Mouse (Mus musculus): ENCODE data around the gene Hoxa3. TPM values are rescaled to one million over a fixed set of nuclear protein-coding genes. Genes with fewer than 3 reads are reported as not detected.

The Hoxa3 gene
- polyA plus RNA-seq, 1 experiment from 2014 or later: 13.7 TPM

DNA sequence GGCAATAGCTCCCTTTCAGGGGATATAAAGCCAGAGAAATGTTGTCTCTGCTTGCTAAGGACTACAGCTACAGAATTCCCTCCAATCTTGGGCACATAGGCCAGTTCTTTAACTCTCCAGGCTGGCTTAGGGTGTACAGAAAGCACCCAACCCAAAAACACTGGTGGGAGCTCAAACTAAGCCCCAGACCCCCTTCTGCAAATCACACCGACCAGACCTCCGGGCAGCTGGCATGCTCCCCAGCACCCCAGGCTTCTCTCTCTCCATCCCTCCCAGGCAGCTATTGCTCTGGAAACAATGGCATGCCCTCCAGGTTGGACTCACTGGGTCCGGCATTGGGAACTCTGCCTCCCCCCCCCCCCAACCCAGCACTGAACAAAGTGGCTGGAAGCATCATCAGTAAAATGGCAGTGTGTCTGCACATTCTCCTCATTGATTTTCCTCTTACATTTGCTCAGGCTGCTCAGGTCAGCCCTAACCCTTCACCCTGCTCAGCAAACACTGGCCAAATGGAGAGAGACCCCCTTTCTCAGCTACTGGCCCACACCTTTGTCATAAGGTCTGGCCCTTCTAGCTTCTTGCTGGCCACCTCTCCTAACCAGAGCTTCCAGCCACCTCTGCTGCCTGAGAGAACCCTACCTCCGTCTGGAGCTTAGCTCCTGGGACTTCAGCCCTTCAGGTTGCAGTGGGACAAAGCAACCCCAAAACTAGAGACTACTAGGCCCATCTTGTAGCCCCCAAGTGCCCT, 34.0 kb downstream of the Hoxa3 start:
- peaks cover 96% of the 10 kb centered on the region for H3K27me3 ChIP-seq
- ATAC-seq (ENCODE audit: low FRiP score): no peak
- no peaks in the 10 kb centered on the region for H3K9me3 ChIP-seq (replicated peaks)
- H3K9ac ChIP-seq: peak overlapping the region; percentile 89
- H3K27ac ChIP-seq: peak overlapping the region; percentile 98
- 1% methylated on average over 4 of the region's 4 CpGs for WGBS
- peaks cover 6% of the 10 kb centered on the region; the same call in 1 of the 2 replicates for H3K4me1 ChIP-seq
- peak overlapping the region; percentile 55 for H3K4me3 ChIP-seq
- peak overlapping the region; percentile 88 for H3K4me2 ChIP-seq (replicated peaks)
- H3K36me3 ChIP-seq: no peaks in the 10 kb centered on the region

- no peaks in the 10 kb centered on the region for H3K9me3 ChIP-seq (replicated peaks)
- ATAC-seq (ENCODE audit: low FRiP score): no peak
- peak overlapping the region; percentile 89 for H3K9ac ChIP-seq
- 1% methylated on average over 9 of the region's 9 CpGs for WGBS
- H3K4me3 ChIP-seq: peak overlapping the region; percentile 55
- H3K4me2 ChIP-seq (replicated peaks): peak overlapping the region; percentile 88
- H3K4me1 ChIP-seq: peaks cover 4% of the 10 kb centered on the region; the same call in 1 of the 2 replicates
- H3K36me3 ChIP-seq: no peaks in the 10 kb centered on the region
- peak overlapping the region; percentile 98 for H3K27ac ChIP-seq
- peaks cover 95% of the 10 kb centered on the region for H3K27me3 ChIP-seq
These were observed 35.3 kb downstream of the Hoxa3 start for GRCm38 (mm10) chr6:52177806-52178205.

DNA sequence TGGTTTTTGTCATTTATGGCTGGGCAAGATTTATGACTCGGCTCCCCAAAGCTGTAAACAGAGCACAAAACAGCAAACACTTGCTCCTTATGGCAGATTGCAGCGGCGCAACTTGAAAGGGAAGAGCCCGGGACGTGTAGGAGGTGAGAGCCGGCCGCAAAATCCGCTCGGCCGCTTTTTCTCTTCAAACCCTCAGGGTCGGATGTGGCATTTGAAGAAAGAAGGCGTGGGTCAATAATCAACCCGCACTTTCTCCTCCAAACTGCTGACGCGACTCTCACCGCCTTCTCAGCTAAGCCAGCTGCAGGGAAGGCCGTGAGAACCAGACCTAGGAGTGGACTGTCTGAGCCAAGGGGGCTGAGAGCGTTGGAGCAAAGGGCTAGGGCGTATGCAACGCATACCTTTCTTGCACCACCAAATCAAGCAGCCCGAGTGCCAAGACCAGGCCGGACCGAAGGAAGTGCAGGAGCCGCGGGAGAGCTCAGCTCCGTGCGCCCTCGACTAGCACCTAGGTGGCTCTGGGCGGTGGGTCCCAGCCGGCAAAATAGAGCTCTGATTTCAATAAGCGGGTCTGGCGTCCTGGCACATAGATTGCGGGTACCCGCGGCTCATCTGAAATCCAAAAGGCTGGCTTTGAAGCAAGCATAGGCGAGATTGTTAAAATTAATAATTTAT, 35.9 kb downstream of the Hoxa3 start, which contains the start of gene 5730596B20Rik:
5730596B20Rik (plus strand) TSS at position 438 of the 675 bp plus-strand sequence.
- H3K4me1 ChIP-seq: peaks cover 7% of the 10 kb centered on the region; the same call in 1 of the 2 replicates
- under 1% methylated on average over 36 of the region's 36 CpGs for WGBS
- H3K36me3 ChIP-seq: no peaks in the 10 kb centered on the region
- ATAC-seq (ENCODE audit: low FRiP score): no peak
- peak within 1 kb of the TSS; percentile 89 for H3K9ac ChIP-seq
- H3K4me3 ChIP-seq: peak within 1 kb of the TSS; percentile 55
- peaks cover 95% of the 10 kb centered on the region for H3K27me3 ChIP-seq
- peak within 1 kb of the TSS; percentile 98 for H3K27ac ChIP-seq
- H3K4me2 ChIP-seq (replicated peaks): peak within 1 kb of the TSS; percentile 88
- H3K9me3 ChIP-seq (replicated peaks): no peaks in the 10 kb centered on the region

DNA sequence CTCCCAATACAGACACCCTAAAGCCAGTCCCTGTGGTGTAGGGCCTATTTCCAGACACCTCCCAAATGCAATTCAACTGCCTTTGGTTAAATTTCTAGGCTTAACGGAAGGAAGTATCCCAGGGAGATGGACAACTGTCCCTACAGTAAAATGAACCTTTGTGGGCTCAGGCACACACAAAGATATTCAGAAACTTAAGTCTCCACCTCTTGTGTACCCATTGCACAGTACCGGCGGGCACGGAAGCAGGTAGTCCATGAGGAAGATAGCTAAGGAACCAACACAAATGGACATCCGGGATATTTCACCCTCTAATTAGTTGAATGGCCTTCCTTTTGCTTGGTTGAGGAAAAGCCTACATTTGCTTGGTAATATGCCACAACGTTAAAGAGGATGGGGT, 36.7 kb downstream of the Hoxa3 start:
- Histone ChIP-seq H3K9me3 (replicated peaks) (no peaks in the 10 kb centered on the region), H3K4me1 (peaks cover 12% of the 10 kb centered on the region), H3K4me2 (replicated peaks) (peak overlapping the region; percentile 88), H3K9ac (peak overlapping the region; percentile 89), H3K27ac (peak overlapping the region; percentile 98), H3K4me3 (peak overlapping the region; percentile 55), H3K36me3 (no peaks in the 10 kb centered on the region), H3K27me3 (peaks cover 95% of the 10 kb centered on the region)
- 3% methylated on average over 6 of the region's 6 CpGs for WGBS
- 0 out of 2 replicates have a peak, but pooled peaks have one; percentile 0 for ATAC-seq (ENCODE audit: low FRiP score)

DNA sequence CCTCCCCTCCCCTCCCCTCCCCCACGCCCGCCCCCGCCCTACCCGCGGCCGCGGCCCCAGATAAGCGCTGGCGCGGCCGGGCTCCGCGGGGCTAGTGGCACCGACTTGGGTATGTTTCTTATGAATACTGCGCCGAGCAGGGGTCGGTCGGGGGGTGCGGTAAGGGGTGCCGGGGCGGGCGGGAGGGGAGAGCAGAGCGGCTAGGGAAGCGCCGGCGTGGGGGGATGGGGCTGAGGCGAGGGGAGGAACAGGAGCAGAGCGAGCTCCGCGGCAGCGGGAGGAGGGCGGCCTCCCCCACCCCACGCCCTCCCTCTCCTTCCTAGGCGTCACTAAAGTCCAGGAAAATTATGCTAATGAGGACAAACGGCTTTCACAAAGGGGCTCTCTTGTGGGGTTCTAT, 37.3 kb downstream of the Hoxa3 start:
- Histone ChIP-seq H3K4me1 (peaks cover 17% of the 10 kb centered on the region), H3K9me3 (replicated peaks) (no peaks in the 10 kb centered on the region), H3K4me2 (replicated peaks) (peak overlapping the region; percentile 88), H3K27ac (peak overlapping the region; percentile 98), H3K4me3 (peak overlapping the region; percentile 55), H3K9ac (peak overlapping the region; percentile 89), H3K36me3 (no peaks in the 10 kb centered on the region), H3K27me3 (peaks cover 95% of the 10 kb centered on the region)
- 4% methylated on average over 10 of the region's 35 CpGs for WGBS
- peak; percentile 47 for ATAC-seq (ENCODE audit: low FRiP score)

- H3K27ac ChIP-seq: peak overlapping the region; percentile 98
These were observed 38.0 kb downstream of the Hoxa3 start for GRCm38 (mm10) chr6:52174968-52175751.

GRCm38 (mm10) chr6:52173648-52174047, 39.5 kb downstream of the Hoxa3 start:
- H3K27ac ChIP-seq: peak overlapping the region; percentile 99
- 7% methylated on average over 4 of the region's 4 CpGs for WGBS
- H3K4me2 ChIP-seq (replicated peaks): peak overlapping the region; percentile 88
- peak overlapping the region; percentile 97 for H3K9ac ChIP-seq
- no peak for ATAC-seq (ENCODE audit: low FRiP score)
- no peaks in the 10 kb centered on the region for H3K9me3 ChIP-seq (replicated peaks)
- peaks cover 87% of the 10 kb centered on the region for H3K27me3 ChIP-seq
- peak overlapping the region; percentile 66 for H3K4me3 ChIP-seq
- no peaks in the 10 kb centered on the region for H3K36me3 ChIP-seq
- peaks cover 27% of the 10 kb centered on the region for H3K4me1 ChIP-seq

More at GRCm38 (mm10) chr6:52174968-52175751, 38.0 kb downstream of the Hoxa3 start:
- peak overlapping the region; percentile 55 for H3K4me3 ChIP-seq
- peak overlapping the region; percentile 89 for H3K9ac ChIP-seq
- H3K27me3 ChIP-seq: peaks cover 95% of the 10 kb centered on the region
- H3K36me3 ChIP-seq: no peaks in the 10 kb centered on the region
- H3K9me3 ChIP-seq (replicated peaks): no peaks in the 10 kb centered on the region
- peak; percentile 39 for ATAC-seq (ENCODE audit: low FRiP score)
- peaks cover 24% of the 10 kb centered on the region for H3K4me1 ChIP-seq
- under 1% methylated on average over 41 of the region's 41 CpGs for WGBS
- H3K4me2 ChIP-seq (replicated peaks): peak overlapping the region; percentile 88

DNA sequence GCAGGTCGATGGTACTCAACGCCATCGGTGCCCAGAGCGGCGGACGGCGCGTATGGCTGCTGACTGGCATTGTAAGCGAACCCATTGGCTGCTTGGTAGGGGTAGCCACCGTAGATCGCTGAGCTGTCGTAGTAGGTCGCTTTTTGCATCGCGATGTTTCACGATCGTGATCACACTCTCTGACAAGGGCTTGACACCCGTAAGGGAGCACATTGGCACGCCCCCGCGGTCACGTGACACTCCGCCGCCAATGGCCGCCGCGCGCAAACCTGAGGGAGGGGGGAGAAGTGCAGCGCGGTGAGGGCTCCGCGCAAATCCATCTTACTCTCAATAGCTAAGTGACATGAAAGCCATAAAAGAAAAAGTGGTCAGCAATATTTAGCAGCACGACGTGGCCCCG, 40.6 kb downstream of the Hoxa3 start:
- H3K4me3 ChIP-seq: peak overlapping the region; percentile 66
- peaks cover 27% of the 10 kb centered on the region for H3K4me1 ChIP-seq
- peaks cover 82% of the 10 kb centered on the region for H3K27me3 ChIP-seq
- no peaks in the 10 kb centered on the region for H3K36me3 ChIP-seq
- H3K27ac ChIP-seq: peak overlapping the region; percentile 99
- ATAC-seq (ENCODE audit: low FRiP score): peak; percentile 80
- WGBS: under 1% methylated on average over 35 of the region's 35 CpGs
- H3K4me2 ChIP-seq (replicated peaks): peak overlapping the region; percentile 88
- H3K9ac ChIP-seq: peak overlapping the region; percentile 97
- H3K9me3 ChIP-seq (replicated peaks): no peaks in the 10 kb centered on the region

- Histone ChIP-seq H3K9ac (peak overlapping the region; percentile 97), H3K9me3 (replicated peaks) (no peaks in the 10 kb centered on the region), H3K4me3 (peak overlapping the region; percentile 66), H3K4me2 (replicated peaks) (peak overlapping the region; percentile 88), H3K36me3 (no peaks in the 10 kb centered on the region), H3K4me1 (peaks cover 27% of the 10 kb centered on the region), H3K27me3 (peaks cover 81% of the 10 kb centered on the region), H3K27ac (peak overlapping the region; percentile 99)
- ATAC-seq (ENCODE audit: low FRiP score): peak; percentile 2; the same call in 1 of the 2 replicates
- WGBS: 6% methylated on average over 7 of the region's 7 CpGs
These were observed 41.2 kb downstream of the Hoxa3 start for GRCm38 (mm10) chr6:52171938-52172337.

GRCm38 (mm10) chr6:52171331-52171730, 41.8 kb downstream of the Hoxa3 start:
- Histone ChIP-seq H3K36me3 (no peaks in the 10 kb centered on the region), H3K4me3 (peak overlapping the region; percentile 66), H3K27ac (peak overlapping the region; percentile 99), H3K4me1 (peaks cover 27% of the 10 kb centered on the region), H3K27me3 (peaks cover 75% of the 10 kb centered on the region), H3K9ac (peak overlapping the region; percentile 97), H3K4me2 (replicated peaks) (peak overlapping the region; percentile 88), H3K9me3 (replicated peaks) (no peaks in the 10 kb centered on the region)
- no peak for ATAC-seq (ENCODE audit: low FRiP score)
- 3% methylated on average over 4 of the region's 4 CpGs for WGBS

- Histone ChIP-seq H3K9ac (peak overlapping the region; percentile 97), H3K27me3 (peaks cover 72% of the 10 kb centered on the region), H3K4me1 (peaks cover 27% of the 10 kb centered on the region), H3K9me3 (replicated peaks) (no peaks in the 10 kb centered on the region), H3K4me3 (peak overlapping the region; percentile 66), H3K4me2 (replicated peaks) (peak overlapping the region; percentile 88), H3K36me3 (no peaks in the 10 kb centered on the region), H3K27ac (peak overlapping the region; percentile 99)
- WGBS: 10% methylated on average over 5 of the region's 5 CpGs
- no peak for ATAC-seq (ENCODE audit: low FRiP score)
These were observed 42.3 kb downstream of the Hoxa3 start for GRCm38 (mm10) chr6:52170898-52171223.

Measured in hindbrain, embryonic 12.5 days (tissue).